Mouse (Mus musculus): Measurements from ENCODE around the gene H2-Ke6. TPM values are rescaled to one million over a fixed set of nuclear protein-coding genes. Genes with fewer than 3 reads are reported as not detected.
A peak's percentile ranks its signal among the peaks of the same experiment; 100 is the strongest.

H2-Ke6 gene
- total and polyA plus RNA-seq, 2 experiments from 2014 or later = 54.6 to 58.0 TPM

DNA sequence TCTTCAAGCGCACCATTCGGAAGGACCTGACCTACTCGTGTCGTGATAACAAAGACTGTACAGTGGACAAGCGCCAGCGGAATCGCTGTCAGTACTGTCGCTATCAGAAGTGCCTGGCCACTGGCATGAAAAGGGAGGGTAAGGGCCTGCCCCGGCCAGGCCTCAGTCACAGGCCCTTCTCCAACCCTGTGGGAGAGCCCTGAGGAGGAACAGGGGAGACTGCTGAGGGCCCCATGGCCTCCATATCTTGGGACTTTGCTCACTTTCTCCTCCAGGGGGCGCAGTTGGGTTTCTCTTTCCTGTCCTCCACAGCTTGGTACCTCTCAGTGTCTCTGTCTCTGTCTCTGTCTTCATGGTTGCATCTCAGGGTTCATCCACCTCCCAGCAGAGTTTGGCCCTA is 6.2 kb upstream of the H2-Ke6 start:
- peaks cover 44% of the 10 kb centered on the region for H3K36me3 ChIP-seq (ENCODE audit: insufficient read depth)
- no peak overlapping the region for H3K4me2 ChIP-seq (ENCODE audit: low read depth)
- ATAC-seq (no peak), DNase-seq (peak; percentile 56)
- TF ChIP-seq CTCF (IDR thresholded peaks at IDR 0.05; ENCODE audit: low read depth) = peak; percentile 74
- no peaks in the 10 kb centered on the region for H3K27me3 ChIP-seq (ENCODE audit: insufficient read depth, low read length)
- H3K4me1 ChIP-seq (ENCODE audit: insufficient read depth) = peaks cover 26% of the 10 kb centered on the region
- no peak overlapping the region for H3K27ac ChIP-seq (ENCODE audit: low read depth, low read length)
- no peak overlapping the region for H3K9ac ChIP-seq
- WGBS = 73% methylated on average over 10 of the region's 10 CpGs
- H3K4me3 ChIP-seq (ENCODE audit: low read depth, low read length) = no peak overlapping the region
- H3K9me3 ChIP-seq (ENCODE audit: low read length) = no peaks in the 10 kb centered on the region

DNA sequence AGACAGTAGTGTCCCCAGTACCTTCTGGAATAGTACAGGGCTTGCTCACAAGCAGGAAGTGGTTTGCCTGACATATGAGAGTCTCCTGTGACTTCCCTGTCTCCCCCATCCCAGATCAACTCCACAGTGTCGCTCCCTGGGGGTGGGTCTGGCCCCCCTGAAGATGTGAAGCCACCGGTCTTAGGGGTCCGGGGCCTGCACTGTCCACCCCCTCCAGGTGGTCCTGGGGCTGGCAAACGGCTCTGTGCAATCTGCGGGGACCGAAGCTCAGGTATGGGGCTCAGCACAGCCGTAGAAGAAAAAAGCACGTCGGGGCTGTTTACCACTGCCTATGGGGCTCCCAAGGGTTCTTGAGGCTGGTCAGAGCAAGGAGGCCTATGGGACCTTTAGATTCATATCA is 5.6 kb upstream of the H2-Ke6 start:
- Histone ChIP-seq H3K9me3 (ENCODE audit: low read length) (no peaks in the 10 kb centered on the region), H3K9ac (no peak overlapping the region), H3K4me3 (ENCODE audit: low read depth, low read length) (no peak overlapping the region), H3K4me2 (ENCODE audit: low read depth) (no peak overlapping the region), H3K4me1 (ENCODE audit: insufficient read depth) (peaks cover 20% of the 10 kb centered on the region), H3K27me3 (ENCODE audit: insufficient read depth, low read length) (no peaks in the 10 kb centered on the region), H3K36me3 (ENCODE audit: insufficient read depth) (peaks cover 51% of the 10 kb centered on the region), H3K27ac (ENCODE audit: low read depth, low read length) (no peak overlapping the region)
- no peak for ATAC-seq
- no peak for DNase-seq
- no peak for TF ChIP-seq CTCF (IDR thresholded peaks at IDR 0.05; ENCODE audit: low read depth)
- WGBS = 86% methylated on average over 9 of the region's 9 CpGs

DNA sequence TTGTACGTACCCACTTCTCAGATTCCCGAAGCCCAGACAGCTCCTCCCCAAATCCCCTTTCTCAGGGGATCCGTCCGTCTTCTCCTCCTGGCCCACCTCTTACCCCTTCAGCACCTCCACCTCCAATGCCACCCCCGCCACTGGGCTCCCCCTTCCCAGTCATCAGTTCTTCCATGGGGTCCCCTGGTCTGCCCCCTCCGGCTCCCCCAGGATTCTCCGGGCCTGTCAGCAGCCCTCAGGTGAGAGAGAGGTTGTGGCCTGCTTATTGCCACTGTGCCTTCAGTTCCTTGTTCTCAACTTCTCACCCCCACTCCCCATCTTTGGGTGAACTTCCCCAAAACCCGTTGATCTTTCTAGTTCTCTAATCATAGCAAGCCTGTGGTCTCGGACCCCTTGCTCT is 4.9 kb upstream of the H2-Ke6 start:
- peak overlapping the region; percentile 93; the same call in 1 of the 2 replicates for H3K9ac ChIP-seq
- H3K4me3 ChIP-seq (ENCODE audit: low read depth, low read length) = peak overlapping the region; percentile 91
- TF ChIP-seq CTCF (IDR thresholded peaks at IDR 0.05; ENCODE audit: low read depth) = no peak
- peak overlapping the region; percentile 88 for H3K4me2 ChIP-seq (ENCODE audit: low read depth)
- WGBS = 58% methylated on average over 9 of the region's 9 CpGs
- no peak for DNase-seq
- 0 out of 2 replicates have a peak overlapping the region, but pooled peaks have one; percentile 98 for H3K27ac ChIP-seq (ENCODE audit: low read depth, low read length)
- ATAC-seq = no peak
- peaks cover 49% of the 10 kb centered on the region for H3K36me3 ChIP-seq (ENCODE audit: insufficient read depth)
- no peaks in the 10 kb centered on the region for H3K27me3 ChIP-seq (ENCODE audit: insufficient read depth, low read length)
- H3K9me3 ChIP-seq (ENCODE audit: low read length) = no peaks in the 10 kb centered on the region
- peaks cover 18% of the 10 kb centered on the region for H3K4me1 ChIP-seq (ENCODE audit: insufficient read depth)

DNA sequence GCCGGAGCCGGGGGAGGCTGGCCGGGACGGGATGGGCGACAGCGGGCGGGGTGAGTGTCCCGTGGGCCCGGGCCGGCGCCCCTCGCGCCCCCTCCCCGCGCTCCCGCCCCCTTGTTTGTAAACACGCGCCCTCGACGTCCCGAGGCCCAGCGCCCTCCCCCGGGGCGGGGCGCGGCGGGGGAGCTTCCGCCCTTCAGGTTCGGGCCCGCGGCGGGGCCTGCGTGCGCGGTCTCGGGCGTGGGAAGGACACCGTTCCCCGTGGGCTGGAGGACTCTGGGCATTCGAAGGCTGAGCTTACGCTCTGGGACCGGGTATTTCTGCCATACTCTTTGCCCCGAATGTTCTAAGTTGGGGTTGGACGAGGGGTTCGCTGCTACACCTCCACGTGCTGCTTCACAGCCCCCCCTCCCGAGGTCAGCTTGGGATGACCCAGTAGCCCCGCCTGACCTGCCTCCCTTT is 4.3 kb upstream of the H2-Ke6 start:
- peak; percentile 55 for DNase-seq
- Histone ChIP-seq H3K9ac (peak overlapping the region; percentile 93), H3K4me1 (ENCODE audit: insufficient read depth) (peaks cover 18% of the 10 kb centered on the region), H3K27ac (ENCODE audit: low read depth, low read length) (peak overlapping the region; percentile 98), H3K36me3 (ENCODE audit: insufficient read depth) (peaks cover 43% of the 10 kb centered on the region), H3K27me3 (ENCODE audit: insufficient read depth, low read length) (no peaks in the 10 kb centered on the region), H3K9me3 (ENCODE audit: low read length) (no peaks in the 10 kb centered on the region), H3K4me3 (ENCODE audit: low read depth, low read length) (peak overlapping the region; percentile 91), H3K4me2 (ENCODE audit: low read depth) (peak overlapping the region; percentile 88)
- peak; percentile 3; the same call in 1 of the 2 replicates for ATAC-seq
- WGBS = 4% methylated on average over 40 of the region's 48 CpGs
- TF ChIP-seq CTCF (IDR thresholded peaks at IDR 0.05; ENCODE audit: low read depth) = no peak

DNA sequence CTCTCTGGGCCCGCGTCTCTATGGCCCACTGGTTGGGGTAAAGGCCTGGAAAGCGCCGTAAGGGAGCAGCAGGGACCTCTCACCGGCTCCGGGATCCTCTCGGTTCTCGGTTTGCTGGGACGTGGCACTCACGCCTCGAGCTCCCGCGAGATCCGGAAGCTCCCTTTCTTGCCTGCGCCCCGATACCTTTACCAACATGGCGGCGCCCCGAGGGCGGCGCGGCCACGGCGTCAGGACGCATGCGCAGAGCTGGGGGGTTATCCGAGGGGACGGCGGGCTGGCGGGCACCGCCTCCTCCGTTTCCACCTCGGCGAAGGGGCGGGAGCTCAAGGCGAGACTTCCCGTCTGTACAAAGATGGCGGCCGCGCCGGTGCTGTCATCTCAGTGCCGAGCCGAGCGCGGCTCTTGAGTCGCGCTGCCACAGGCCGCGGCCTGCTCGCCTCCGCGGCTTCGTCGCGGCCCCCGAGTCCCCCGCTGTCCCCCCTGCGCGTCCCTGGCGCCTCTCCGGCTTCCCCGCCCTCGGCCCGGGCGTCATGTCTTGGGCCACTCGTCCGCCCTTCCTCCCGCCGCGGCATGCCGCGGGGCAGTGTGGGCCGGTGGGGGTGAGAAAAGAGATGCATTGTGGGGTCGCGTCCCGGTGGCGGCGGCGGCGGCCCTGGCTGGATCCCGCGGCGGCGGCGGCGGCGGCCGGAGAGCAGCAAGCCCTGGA is 3.8 kb upstream of the H2-Ke6 start, which contains the start of the genes Slc39a7 and Rxrb:
Slc39a7 (minus strand) TSS at position 218 of the 709 bp plus-strand sequence.
Rxrb (plus strand) TSS at position 348 of the 709 bp plus-strand sequence.
- Histone ChIP-seq H3K27me3 (ENCODE audit: insufficient read depth, low read length) (no peaks in the 10 kb centered on the region), H3K9me3 (ENCODE audit: low read length) (no peaks in the 10 kb centered on the region), H3K36me3 (ENCODE audit: insufficient read depth) (peaks cover 37% of the 10 kb centered on the region), H3K9ac (peak within 1 kb of the TSS; percentile 93), H3K4me1 (ENCODE audit: insufficient read depth) (peaks cover 23% of the 10 kb centered on the region), H3K4me3 (ENCODE audit: low read depth, low read length) (peak within 1 kb of the TSS; percentile 91), H3K27ac (ENCODE audit: low read depth, low read length) (peak within 1 kb of the TSS; percentile 98), H3K4me2 (ENCODE audit: low read depth) (peak within 1 kb of the TSS; percentile 96)
- TF ChIP-seq CTCF (IDR thresholded peaks at IDR 0.05; ENCODE audit: low read depth) = no peak
- WGBS = under 1% methylated on average over 59 of the region's 88 CpGs
- DNase-seq (peak; percentile 100), ATAC-seq (peak; percentile 86)

DNA sequence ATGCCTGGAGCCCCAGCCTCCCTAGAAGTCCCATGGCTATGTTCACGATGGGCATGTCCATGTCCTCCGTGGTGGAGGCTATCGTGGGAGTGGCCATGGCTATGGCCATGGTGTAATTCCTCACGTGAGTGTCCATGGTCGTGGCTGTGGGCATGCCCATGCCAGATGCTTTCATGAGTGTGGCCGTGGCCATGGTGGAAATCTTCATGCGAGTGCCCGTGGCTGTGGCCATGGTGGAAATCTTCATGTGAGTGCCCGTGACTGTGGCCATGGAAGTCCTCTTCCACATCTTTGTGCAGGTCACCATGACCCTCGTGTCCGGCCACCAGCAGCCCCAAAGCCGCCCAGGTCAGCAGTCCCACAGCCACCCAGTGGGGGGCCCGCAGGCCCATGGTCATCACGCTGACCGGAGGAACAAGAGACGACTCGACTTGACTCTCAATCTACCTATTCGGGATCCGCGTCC is 3.0 kb upstream of the H2-Ke6 start:
- H3K9me3 ChIP-seq (ENCODE audit: low read length) = no peaks in the 10 kb centered on the region
- no peak for ATAC-seq
- peak overlapping the region; percentile 91 for H3K4me3 ChIP-seq (ENCODE audit: low read depth, low read length)
- H3K27me3 ChIP-seq (ENCODE audit: insufficient read depth, low read length) = no peaks in the 10 kb centered on the region
- TF ChIP-seq CTCF (IDR thresholded peaks at IDR 0.05; ENCODE audit: low read depth) = no peak
- WGBS = 6% methylated on average over 20 of the region's 20 CpGs
- peak overlapping the region; percentile 98 for H3K27ac ChIP-seq (ENCODE audit: low read depth, low read length)
- peak overlapping the region; percentile 93 for H3K9ac ChIP-seq
- peak; percentile 7 for DNase-seq
- peaks cover 30% of the 10 kb centered on the region for H3K36me3 ChIP-seq (ENCODE audit: insufficient read depth)
- H3K4me2 ChIP-seq (ENCODE audit: low read depth) = peak overlapping the region; percentile 96
- H3K4me1 ChIP-seq (ENCODE audit: insufficient read depth) = peaks cover 23% of the 10 kb centered on the region

Measured in forebrain, postnatal 0 days (tissue).